In the genomic region with DNA sequence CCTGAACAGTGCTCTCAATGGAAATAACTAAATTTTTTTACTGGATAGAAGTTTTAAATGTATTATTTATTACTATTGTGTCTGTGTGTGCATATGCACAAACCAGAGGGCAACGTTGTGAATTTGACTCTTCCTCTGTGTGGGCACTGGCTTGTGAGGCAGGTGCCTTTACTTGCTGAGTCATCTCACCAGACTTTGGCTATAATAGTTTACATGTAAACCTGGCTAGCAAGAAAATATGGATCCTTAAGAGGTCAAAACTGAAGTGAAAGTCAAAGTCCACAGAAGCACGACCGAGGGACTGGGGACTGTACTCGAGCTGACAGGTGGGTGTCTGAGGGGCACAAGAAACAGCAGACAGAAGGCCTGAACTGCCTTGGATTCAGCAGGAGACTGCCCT, we compare ENCODE assay signal across 11 mouse cellular contexts.
"Had no signal": no experiment of that assay in that cellular context is flagged by ENCODE, and none has a peak within 500 bp of the region (broad histone marks: within the 10 kb centered on the region; RNA-seq: fewer than 3 reads in every experiment).

No protein-coding gene starts in this region.

- ATAC-seq: midbrain, embryonic 13.5 days had no signal

- H3K27me3 ChIP-seq: liver, embryonic 15.5 days; midbrain, embryonic 13.5 days; stomach, embryonic 15.5 days had no signal

- H3K27ac ChIP-seq: limb, embryonic 10.5 days; liver, embryonic 15.5 days; midbrain, embryonic 13.5 days; stomach, embryonic 15.5 days had no signal

- H3K4me3 ChIP-seq: limb, embryonic 10.5 days; liver, embryonic 15.5 days; midbrain, embryonic 13.5 days; stomach, embryonic 15.5 days had no signal

- H3K9me3 ChIP-seq: limb, embryonic 10.5 days; liver, embryonic 15.5 days; midbrain, embryonic 13.5 days; stomach, embryonic 15.5 days had no signal

- H3K4me2 ChIP-seq: liver, embryonic 15.5 days; lung, embryonic 14.5 days; midbrain, embryonic 13.5 days; stomach, embryonic 15.5 days had no signal

- H3K4me1 ChIP-seq: limb, embryonic 10.5 days; midbrain, embryonic 13.5 days; stomach, embryonic 15.5 days had no signal

- H3K36me3 ChIP-seq: stomach, embryonic 15.5 days had no signal

- H3K9ac ChIP-seq: liver, embryonic 15.5 days; lung, embryonic 14.5 days; midbrain, embryonic 13.5 days; stomach, embryonic 15.5 days had no signal

- DNase-seq: kidney, adult 11 months; lung, embryonic 14.5 days; lung, postnatal 10 days; lung, postnatal 4 days; right cerebral cortex, postnatal 14 days; thymus, adult 2 months; thymus, postnatal 25 days had no signal
